Mouse (Mus musculus) midbrain, embryonic 16.5 days (tissue): ENCODE measurements around the gene Tctex1d2. TPM values are rescaled to one million over a fixed set of nuclear protein-coding genes. Genes with fewer than 3 reads are reported as not detected.

Experiments
- ATAC-seq: fragments of 200-750 bp; cut with Nextera tagmentation; 2 replicates; pipeline ENCODE4 v1.8.0; 2017; ENCODE audit warnings: moderate TSS enrichment
- H3K27ac ChIP-seq: fragments of 300-500 bp; sonication (generic); 2 replicates; pipeline ENCODE4 v1.5.1; 2014; ENCODE audit warnings: mild to moderate bottlenecking, low read length, mixed read lengths
- H3K27me3 ChIP-seq: fragments of 300-500 bp; sonication (generic); 2 replicates; pipeline ENCODE4 v1.6.1; 2014; ENCODE audit warnings: low read depth, low read length, mixed read lengths; ENCODE audit not compliant: control insufficient read depth, insufficient read depth
- H3K36me3 ChIP-seq: fragments of 300-500 bp; sonication (generic); 2 replicates; pipeline ENCODE4 v1.6.1; 2014; ENCODE audit warnings: mild to moderate bottlenecking, low read length, moderate library complexity, mixed read lengths; ENCODE audit not compliant: control insufficient read depth, insufficient read depth
- H3K4me1 ChIP-seq: fragments of 300-500 bp; sonication (generic); 2 replicates; pipeline ENCODE4 v1.6.1; 2014; ENCODE audit warnings: mild to moderate bottlenecking, low read length, mixed read lengths; ENCODE audit not compliant: control insufficient read depth, insufficient read depth
- H3K4me2 ChIP-seq: fragments of 300-500 bp; sonication (generic); 2 replicates; pipeline ENCODE4 v1.6.1; 2014; ENCODE audit warnings: mild to moderate bottlenecking, low read length, mixed read lengths
- H3K4me3 ChIP-seq: fragments of 300-500 bp; sonication (generic); 2 replicates; pipeline ENCODE4 v1.5.1; 2014; ENCODE audit warnings: low read depth, mild to moderate bottlenecking, low read length, moderate library complexity, mixed read lengths
- H3K9ac ChIP-seq: fragments of 300-500 bp; sonication (generic); 2 replicates; pipeline ENCODE4 v1.6.1; 2014; ENCODE audit warnings: low read depth, low read length, mixed read lengths
- H3K9me3 ChIP-seq: fragments of 300-500 bp; sonication (generic); replicated peaks from 2 replicates; pipeline ENCODE4 v1.6.1; 2014; ENCODE audit warnings: mild to moderate bottlenecking, low read length, mixed read lengths; ENCODE audit not compliant: control insufficient read depth, poor library complexity, severe bottlenecking
- WGBS: fragments of 180-500 bp; shearing (Covaris S2); extraction: QIAGEN DNeasy Blood & Tissue Kit; methylation state at CpG from one replicate; pipeline ENCODE4 v1.1.7; 2014; 5-methylcytosine and 5-hydroxymethylcytosine counted together
- polyA plus RNA-seq: library from polyadenylated mRNA; unstranded; fragments of >200 nt; fragmentation: Nextera tagmentation; extraction: Ambion mirVana; gene quantifications from 2 replicates; pipeline ENCODE4 v1.2.1, GENCODE M21; 2015

Gene Tctex1d2
- polyA plus RNA-seq, 1 experiment from 2014 or later = 40.3 TPM

DNA sequence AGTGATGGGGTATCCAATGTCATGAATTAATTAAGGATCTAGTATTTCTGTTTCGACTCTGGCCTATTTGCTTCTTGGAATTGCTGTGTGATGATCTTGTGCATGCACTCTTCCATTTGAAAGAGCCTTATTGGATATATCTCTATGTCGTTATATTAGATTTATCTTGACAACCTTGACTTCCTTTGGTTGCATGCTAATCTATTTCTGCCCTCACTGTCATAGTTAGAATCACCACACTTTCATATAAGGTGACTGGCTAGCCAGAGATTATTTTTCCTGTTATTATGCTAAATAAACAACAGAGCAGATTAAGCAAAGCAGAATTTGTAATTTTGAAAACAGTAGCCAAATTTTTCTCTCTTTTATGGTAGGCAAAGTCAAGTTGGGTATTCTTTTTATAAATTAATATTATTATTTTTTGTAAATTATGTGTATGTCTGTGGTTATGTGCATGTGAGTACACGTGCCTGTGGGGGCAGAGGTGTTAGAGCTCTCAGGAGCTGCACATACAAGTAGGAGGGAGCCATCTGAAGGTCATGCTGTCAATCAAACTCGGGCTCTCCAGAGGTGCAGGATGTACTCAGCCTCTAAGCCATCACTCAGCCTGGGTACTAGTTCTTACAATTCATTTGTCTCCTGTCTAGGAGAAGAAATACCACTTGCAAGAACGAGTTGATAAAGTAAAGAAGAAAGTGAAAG, 50.1 kb downstream of the Tctex1d2 start:
- H3K4me3 ChIP-seq = no peak overlapping the region
- H3K9ac ChIP-seq = no peak overlapping the region
- H3K4me1 ChIP-seq = no peaks in the 10 kb centered on the region
- peaks cover 27% of the 10 kb centered on the region for H3K36me3 ChIP-seq
- no peak for ATAC-seq
- no peak overlapping the region for H3K27ac ChIP-seq
- H3K27me3 ChIP-seq = no peaks in the 10 kb centered on the region
- no peaks in the 10 kb centered on the region for H3K9me3 ChIP-seq
- 82% methylated on average over 5 of the region's 5 CpGs for WGBS
- no peak overlapping the region for H3K4me2 ChIP-seq

DNA sequence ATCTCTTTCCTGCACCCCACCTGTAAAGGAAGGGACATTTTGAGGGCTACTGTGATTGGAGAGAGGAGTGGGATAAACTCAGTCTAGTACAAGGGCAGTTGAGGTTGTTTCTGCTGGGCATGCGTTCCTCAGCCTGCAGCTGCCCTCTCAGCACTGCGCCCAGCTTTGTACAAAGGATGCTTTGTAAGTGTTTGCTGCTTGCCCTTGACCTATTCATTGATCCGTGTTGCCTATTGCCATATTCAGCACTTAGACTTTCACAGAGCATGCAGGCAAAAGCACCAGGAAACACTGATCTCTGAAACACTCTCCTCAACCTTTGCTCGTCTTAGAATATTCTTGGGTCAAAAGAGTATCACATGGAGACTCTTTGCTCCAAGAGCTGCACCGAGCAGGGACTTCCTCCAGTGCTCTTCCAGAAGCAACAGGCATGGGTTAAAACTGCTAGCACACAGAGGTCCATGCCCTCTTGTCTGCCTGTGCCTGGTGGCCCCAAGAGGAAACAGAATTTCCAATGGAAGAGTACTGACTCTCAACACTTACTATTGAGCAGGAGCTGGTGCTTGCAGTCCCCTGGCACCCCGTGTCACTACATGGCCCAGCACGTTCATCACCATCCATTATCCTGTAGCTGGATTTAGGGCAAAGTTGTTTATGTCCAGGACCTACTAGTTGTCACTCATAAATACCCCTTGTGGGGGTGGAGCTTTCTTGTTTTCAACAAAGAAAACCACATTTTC, 52.9 kb downstream of the Tctex1d2 start:
- ATAC-seq = no peak
- Histone ChIP-seq H3K4me3 (no peak overlapping the region), H3K27me3 (no peaks in the 10 kb centered on the region), H3K9ac (no peak overlapping the region), H3K27ac (no peak overlapping the region), H3K4me1 (no peaks in the 10 kb centered on the region), H3K9me3 (no peaks in the 10 kb centered on the region), H3K36me3 (peaks cover 22% of the 10 kb centered on the region), H3K4me2 (no peak overlapping the region)
- WGBS = 81% methylated on average over 7 of the region's 7 CpGs

DNA sequence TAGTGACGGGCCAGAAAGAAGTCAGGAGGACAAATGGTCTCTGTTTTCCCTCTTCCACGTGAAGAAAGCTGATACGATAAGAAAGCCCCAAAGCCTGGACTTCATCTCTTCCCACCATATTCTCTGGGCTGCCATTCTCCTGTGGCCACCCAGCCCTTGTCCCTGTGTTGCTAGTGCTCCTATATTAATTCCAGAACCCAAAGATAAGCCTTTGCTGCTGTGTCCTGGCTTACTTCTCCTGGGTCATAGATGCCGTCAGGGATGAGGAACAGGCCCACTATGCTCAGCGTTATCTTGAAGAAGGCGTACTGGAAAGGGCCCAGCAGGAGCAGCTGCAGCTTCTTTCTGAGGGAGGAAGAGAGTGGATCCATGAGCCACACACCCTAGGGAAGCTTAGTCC, 57.8 kb downstream of the Tctex1d2 start:
- ATAC-seq = no peak
- WGBS = 89% methylated on average over 6 of the region's 6 CpGs

More for the DNA sequence above, 57.8 kb downstream of the Tctex1d2 start:
- peaks cover 4% of the 10 kb centered on the region; the same call in 1 of the 2 replicates for H3K36me3 ChIP-seq
- H3K4me3 ChIP-seq = no peak overlapping the region
- H3K9ac ChIP-seq = no peak overlapping the region
- H3K9me3 ChIP-seq = no peaks in the 10 kb centered on the region
- H3K4me1 ChIP-seq = no peaks in the 10 kb centered on the region
- no peak overlapping the region for H3K27ac ChIP-seq
- H3K27me3 ChIP-seq = no peaks in the 10 kb centered on the region
- H3K4me2 ChIP-seq = no peak overlapping the region

Other genes starting within 250 kb of the Tctex1d2 start
- not detected in 2 replicates for gene Bex6, start 239.9 kb upstream of the Tctex1d2 start, polyA plus RNA-seq
- 5.9 and 8.2 TPM in 2 replicates for gene Fbxo45, start 172.5 kb upstream of the Tctex1d2 start, polyA plus RNA-seq
- 13.8 and 16.0 TPM in 2 replicates for gene Wdr53, start 172.5 kb upstream of the Tctex1d2 start, polyA plus RNA-seq
- gene Smco1, start 148.2 kb upstream of the Tctex1d2 start, polyA plus RNA-seq = not detected in 2 replicates
- gene Rnf168, start 142.2 kb upstream of the Tctex1d2 start, polyA plus RNA-seq = 24.2 and 25.9 TPM in 2 replicates
- 21.1 and 23.7 TPM in 2 replicates for gene Ubxn7, start 87.4 kb upstream of the Tctex1d2 start, polyA plus RNA-seq
- not detected in 2 replicates for gene Tm4sf19, start 19.2 kb upstream of the Tctex1d2 start, polyA plus RNA-seq
- gene Pcyt1a, start 11.2 kb downstream of the Tctex1d2 start, polyA plus RNA-seq = 48.0 and 49.9 TPM in 2 replicates
- 0.08 TPM in 1 of 2 replicates, not detected in the other for gene Slc51a, start 68.2 kb downstream of the Tctex1d2 start, polyA plus RNA-seq
- gene Zdhhc19, start 76.6 kb downstream of the Tctex1d2 start, polyA plus RNA-seq = 0.26 TPM in 1 of 2 replicates, not detected in the other
- gene Tfrc, start 189.2 kb downstream of the Tctex1d2 start, polyA plus RNA-seq = 33.3 and 40.5 TPM in 2 replicates
- gene Tnk2, start 224.2 kb downstream of the Tctex1d2 start, polyA plus RNA-seq = 19.0 and 21.6 TPM in 2 replicates